Mouse (Mus musculus): ENCODE results near the gene Hibch.

The Hibch gene

DNA sequence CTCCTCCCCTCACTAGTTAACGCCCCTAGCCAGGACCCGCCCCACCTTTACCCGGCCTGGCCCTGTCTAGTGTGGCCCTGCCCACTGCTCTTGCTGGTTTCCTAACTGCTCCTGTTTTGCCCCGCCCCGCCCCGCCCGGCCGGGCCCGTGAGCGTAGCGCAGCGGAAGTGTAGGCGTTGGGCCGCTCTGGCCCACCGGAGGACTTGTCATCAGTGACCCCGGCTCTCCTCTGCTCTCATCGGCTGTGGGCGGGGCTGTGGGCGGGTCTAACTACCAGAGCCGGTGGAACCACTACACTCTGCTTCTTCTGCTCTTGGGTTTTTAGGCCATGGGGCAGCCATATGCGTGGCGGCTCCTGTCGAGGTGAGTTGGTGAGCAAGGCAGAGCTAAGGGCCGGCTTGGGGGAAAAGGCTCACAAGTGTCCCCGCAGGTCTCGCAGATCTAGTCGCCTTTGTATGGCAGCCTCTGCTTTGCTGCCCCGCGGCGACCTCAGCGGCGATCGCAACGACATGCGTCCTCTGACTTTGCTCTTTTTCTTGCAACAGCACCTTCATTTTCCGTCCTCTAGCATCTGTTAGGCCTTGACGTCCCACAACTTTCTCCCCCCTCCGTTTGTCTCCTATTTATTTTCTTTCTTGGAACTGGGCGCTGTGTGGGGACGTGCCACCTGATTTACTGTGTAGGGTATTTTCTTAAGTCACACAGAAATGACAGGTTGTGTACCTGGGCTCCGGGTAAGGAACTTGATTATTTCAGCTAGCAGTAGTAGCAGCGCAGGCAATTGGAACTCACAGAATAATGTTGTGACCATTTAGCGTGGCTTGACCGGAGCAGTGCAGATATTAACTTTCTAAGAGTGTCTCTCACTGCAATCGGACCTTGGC lies at the start of gene Hibch:
Gene Hibch, plus strand, starts transcription at position 148 of the 884 bp plus-strand sequence.
- peak; percentile 97 for DNase-seq

DNA sequence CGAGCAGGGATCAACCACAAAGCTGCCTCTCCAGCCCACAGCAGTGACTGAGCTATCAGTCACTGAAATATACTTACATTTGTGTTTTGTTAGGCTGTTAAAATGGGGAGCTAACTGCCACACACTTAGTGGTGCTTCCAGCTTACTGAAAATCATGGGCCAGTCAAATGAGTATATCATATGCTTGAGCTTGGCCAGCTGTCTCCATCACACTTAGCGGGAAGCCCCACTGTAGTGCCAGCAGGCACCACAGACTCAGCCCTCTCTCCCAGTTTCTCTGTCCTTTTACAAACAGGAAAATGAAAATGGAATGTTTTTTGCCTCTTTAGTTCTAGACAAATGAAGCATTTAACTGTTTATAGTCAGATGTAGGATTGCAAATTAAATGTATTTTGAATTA lies 48.8 kb upstream of the Hibch start:
- DNase-seq: no peak

- DNase-seq: peak; percentile 59
Observed at GRCm38 (mm10) chr1:52799056-52799726, 45.5 kb upstream of the Hibch start.

- DNase-seq: no peak
Observed at GRCm38 (mm10) chr1:52799772-52800171, 45.0 kb upstream of the Hibch start.

DNA sequence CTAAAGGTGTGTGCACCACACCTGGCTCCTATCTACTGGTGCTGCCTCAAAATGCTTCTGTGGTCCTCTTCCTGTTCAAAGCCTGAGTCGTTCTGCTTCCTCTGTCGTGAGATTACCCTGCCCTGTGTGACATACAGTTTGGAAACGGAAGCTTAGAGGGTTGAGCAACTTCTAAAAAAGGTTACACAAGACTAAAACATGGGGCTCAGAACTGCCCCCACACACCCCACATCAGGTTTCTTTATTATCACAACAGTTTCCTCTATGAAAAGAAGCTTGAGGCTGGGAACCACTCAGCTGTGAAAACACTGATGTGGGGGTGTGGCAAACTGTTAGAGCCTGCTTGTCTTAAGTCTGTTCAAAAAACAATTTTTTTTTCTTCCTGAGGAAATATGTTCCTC lies 44.4 kb upstream of the Hibch start:
- peak; percentile 37 for DNase-seq

GRCm38 (mm10) chr1:52801651-52802050 lies 43.1 kb upstream of the Hibch start:
- DNase-seq: no peak

DNA sequence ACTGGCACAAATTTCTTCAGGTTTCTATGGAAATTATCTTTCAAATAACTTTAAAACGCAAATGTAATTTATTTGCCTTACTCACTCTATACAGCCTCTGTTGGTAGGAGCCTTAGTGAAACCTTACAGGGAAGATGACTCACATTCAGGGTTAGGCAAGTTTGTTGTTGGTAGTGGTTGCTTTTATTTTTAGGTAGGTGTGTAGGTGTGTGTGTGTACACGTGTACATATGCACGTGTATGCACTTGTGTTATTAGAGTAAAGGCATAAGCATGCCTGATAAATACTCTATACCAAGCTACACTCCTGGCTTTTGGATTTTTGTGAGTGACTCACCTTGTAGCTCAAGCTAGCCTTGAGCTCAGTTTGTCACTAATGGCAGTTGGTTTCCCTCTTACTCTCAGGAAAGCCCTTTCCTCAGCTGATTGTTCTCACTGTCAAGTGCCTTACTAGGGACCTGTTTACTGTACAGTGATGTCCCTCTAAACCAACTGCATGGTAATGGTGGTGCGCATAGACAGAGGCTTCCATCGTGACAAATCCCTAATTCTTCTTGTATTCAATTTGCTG lies 42.2 kb upstream of the Hibch start:
- no peak for DNase-seq

- no peak for DNase-seq
Observed at GRCm38 (mm10) chr1:52805041-52805440, 39.7 kb upstream of the Hibch start.

DNA sequence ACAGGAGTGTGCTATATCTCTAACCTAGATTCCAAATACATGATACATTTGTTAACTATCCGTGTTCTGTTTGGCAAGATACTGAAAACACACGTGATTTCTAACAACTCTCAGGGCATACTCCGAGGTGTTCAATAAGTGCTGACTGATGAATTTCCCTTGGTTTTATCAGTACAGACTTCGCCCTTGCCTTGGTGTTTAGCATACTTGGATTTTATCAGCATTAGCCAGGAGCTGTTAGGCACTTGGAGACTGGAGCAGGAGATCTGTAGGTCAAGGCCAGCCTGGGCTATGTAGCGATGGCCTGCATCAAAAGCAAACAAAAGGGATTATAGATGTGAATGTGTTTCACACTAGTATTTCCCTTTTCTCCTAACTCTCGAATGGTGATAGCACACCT lies 36.3 kb upstream of the Hibch start:
- DNase-seq: no peak

- no peak for DNase-seq
Observed at GRCm38 (mm10) chr1:52816232-52816891, 28.4 kb upstream of the Hibch start.

DNA sequence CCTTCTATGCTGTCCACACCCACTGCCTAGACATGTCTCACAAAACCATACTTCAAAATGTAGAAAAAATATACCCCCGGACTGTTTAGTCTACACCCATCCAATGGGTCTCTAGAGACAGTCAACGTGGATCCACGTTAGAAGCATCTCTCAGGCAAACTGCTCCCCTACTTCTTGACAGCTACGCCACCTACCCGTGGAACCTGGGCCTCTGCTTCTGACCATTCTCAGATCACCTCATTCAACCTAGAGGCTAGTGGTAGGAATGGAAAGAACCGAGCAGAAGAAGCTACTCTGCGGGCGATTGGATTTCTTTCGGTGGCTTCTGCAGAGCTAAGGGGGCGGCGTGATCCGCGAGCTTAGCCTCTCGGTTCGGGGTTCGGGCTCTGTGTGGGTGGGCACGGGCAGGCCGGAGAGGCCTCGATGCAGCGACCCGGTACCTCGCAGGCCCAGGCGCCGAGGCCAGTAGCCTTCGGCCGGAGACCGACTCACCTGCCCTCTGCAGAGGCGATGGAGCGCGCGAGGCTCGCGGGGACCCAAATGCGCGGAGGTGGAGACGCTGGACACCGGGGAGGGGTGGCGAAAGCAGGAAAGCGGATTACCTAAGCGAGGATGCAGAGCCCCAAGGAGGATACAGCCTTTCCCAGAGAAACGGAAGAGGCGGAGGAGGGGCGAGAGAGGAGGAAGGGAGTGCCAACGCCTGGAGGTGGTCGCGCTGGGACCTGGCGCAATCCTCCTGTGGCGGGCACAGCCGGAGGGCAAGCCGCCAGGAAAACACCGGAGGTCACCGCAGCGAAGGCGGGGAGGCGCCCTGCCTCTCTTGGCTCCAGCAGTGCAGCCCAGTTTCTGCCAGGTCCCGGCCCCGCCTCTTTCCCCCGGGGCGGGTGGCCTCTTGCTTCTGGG lies 27.6 kb upstream of the Hibch start, which contains the start of gene Inpp1:
Gene Inpp1, minus strand, starts transcription at position 779 of the 903 bp plus-strand sequence.
- peak; percentile 79 for DNase-seq

DNA sequence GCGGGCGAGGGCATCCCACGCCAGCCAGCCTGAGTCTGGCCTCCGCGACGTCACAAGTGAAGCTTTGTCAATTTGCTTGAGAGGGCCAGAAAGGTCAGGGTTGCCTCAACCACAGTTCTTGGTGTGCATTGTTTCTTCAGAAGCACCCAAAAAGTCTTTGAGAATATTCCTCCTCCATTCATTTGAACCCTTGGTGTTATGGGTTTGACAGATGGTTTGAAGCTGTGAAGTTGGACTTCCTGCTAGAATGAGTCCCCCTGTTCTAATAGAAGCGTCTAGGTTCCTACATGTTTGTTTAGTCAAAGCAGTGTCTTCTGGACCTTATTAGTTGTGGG lies 26.9 kb upstream of the Hibch start:
- DNase-seq: no peak

GRCm38 (mm10) chr1:52839099-52839498 lies 5.6 kb upstream of the Hibch start:
- no peak for DNase-seq

DNA sequence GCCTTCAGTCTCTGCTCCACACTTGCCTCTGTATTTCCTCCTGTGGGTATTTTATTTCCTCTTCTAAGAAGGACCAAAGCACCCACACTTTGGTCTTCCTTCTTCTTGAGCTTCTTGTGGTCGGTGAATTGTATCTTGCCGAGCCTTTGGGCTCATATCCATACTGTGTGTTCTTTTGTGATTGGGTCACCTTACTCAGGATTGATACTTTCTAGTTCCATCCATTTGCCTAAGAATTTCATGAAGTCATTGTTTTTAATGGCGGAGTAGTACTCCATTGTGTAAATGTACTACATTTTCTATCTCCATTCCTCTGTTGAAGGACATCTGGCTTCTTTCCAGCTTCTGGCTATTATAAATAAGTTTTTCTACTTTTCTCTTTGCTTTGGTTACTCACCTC lies 375 bp upstream of the Hibch start:
- DNase-seq: no peak

DNA sequence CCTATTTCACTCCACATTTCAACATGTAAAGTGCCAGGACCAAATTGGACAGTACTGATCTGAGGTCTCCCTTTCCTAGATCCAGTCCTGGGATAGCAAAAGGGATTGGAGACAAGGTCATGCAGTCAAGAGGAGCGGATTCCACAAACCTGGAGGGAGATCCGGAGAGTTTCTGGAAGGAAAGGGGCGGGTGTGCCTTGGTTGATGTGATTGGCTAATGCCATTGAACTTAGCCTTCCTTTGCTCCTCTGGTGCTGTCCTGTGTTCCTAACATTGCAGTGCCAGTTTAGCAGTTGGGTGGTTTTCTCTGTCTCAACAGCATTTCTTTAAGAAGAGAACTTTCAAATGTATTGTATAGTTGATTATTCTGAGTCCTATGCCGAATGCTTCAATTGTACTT lies 1.8 kb downstream of the Hibch start:
- DNase-seq: no peak

DNA sequence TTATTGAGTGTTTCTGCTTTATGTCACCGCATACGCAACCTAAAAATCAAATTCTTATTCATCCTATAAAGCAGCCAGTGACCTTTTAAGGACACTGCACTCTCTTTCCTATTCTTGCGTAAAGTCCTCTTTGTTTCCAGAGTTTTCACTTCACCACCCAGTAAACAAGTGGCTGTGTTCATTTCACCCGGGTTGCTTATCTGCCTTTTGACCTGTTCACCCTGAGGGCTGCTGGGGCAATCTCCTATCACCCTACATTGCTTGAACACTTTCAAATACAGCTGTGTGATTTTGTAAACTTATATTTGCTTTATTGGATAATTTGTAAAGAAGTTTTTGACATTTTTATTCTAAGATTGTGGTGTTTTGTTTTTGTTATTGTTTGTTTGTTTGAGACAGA lies 4.7 kb downstream of the Hibch start:
- DNase-seq: no peak

GRCm38 (mm10) chr1:52854029-52854428 lies 9.3 kb downstream of the Hibch start:
- peak; percentile 16 for DNase-seq

DNA sequence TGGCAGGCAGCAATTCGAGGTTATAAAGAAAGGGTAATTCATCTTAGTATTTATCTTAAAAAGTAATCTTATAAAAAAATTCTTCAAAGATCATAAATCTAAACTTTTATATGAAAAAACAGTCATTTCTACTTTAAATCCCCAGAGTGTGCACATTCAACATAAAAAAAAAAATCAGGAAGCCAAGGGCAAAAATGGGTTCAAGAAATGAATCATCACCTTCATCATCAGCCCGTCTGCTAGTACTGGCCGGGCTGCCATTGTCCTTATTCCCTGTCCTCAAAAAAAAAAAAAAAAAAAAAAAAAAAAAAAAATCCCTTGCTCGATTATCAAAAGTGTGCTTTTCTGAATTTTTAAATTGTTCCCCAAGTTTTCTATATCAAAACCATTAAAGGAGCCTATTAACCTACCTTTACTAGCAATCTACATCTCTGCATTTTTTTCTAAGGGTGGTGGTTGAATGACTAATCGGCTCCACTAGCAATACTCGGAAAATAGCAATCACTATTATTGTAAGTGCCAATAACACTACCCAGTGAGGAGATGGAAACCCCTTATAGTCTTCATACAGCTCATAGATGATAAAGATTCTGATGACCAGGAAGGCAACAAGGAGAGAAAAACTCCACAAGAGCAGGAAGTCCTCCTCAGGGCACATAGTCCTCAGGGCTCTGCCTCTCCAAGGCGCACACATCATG lies 11.3 kb downstream of the Hibch start:
- no peak for DNase-seq

DNA sequence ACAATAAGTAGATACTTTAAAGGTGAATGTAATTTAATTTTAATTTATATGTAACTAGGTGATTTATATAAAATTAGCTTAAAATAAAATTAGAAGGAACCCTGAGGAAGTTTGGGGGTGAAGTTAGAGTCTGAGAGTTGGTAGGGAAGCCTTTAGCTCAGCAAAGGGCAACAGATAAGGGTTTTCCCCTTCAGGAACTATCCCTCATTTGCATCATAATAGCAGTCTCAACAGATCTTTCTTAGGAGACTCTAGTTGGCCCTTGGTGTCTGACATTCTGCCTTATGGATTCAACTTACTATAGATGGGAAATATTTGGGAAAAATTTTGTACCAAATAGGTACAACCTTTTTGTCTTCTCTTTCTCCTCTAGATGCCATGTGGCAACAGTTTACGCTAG lies 19.5 kb downstream of the Hibch start:
- DNase-seq: no peak

GRCm38 (mm10) chr1:52866007-52866406 lies 21.3 kb downstream of the Hibch start:
- DNase-seq: no peak

DNA sequence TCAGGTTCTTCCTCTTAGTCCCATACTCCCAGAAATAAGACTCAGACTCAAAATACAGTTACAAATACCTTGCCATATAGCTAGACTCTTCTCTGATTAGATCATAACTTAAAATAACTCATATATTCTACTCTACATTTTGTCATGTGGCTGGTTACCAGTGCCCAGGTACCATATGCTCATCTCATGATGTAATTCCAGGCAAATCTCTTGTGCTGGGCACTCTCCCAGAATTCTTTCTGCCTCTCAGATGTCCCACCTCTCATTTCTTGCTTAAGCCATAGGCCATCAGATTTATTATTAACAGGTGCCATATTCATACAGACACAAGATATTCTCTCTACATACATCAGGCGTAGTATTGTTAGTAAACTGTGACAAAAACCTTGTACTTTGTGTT lies 23.1 kb downstream of the Hibch start:
- no peak for DNase-seq

GRCm38 (mm10) chr1:52884208-52884607 lies 39.5 kb downstream of the Hibch start:
- DNase-seq: no peak

Data from thymus, postnatal 4 days (tissue).